Mouse (Mus musculus) heart, embryonic 12.5 days (tissue): ENCODE measurements around the gene Egfl8. TPM values are rescaled to one million over a fixed set of nuclear protein-coding genes. Genes with fewer than 3 reads are reported as not detected.

Experiments
- ATAC-seq: fragments of 200-750 bp; cut with Nextera tagmentation; 2 replicates; pipeline ENCODE4 v1.8.0; 2017; ENCODE audit warnings: moderate TSS enrichment, moderate library complexity; ENCODE audit not compliant: insufficient number of reproducible peaks, low FRiP score
- H3K27ac ChIP-seq: fragments of 300-500 bp; sonication (generic); 2 replicates; pipeline ENCODE4 v1.5.1; 2016; ENCODE audit warnings: mild to moderate bottlenecking, moderate library complexity; ENCODE audit not compliant: poor library complexity, severe bottlenecking
- H3K27me3 ChIP-seq: fragments of 300-500 bp; sonication (generic); replicated peaks from 2 replicates; pipeline ENCODE4 v1.6.1; 2016; ENCODE audit warnings: mild to moderate bottlenecking, moderate library complexity
- H3K36me3 ChIP-seq: fragments of 300-500 bp; sonication (generic); 2 replicates; pipeline ENCODE4 v1.6.1; 2016; ENCODE audit warnings: mild to moderate bottlenecking, moderate library complexity
- H3K4me1 ChIP-seq: fragments of 300-500 bp; sonication (generic); replicated peaks from 2 replicates; pipeline ENCODE4 v1.6.1; 2016; ENCODE audit warnings: mild to moderate bottlenecking
- H3K4me2 ChIP-seq: fragments of 300-500 bp; sonication (generic); 2 replicates; pipeline ENCODE4 v1.6.1; 2016; ENCODE audit warnings: mild to moderate bottlenecking, moderate library complexity
- H3K4me3 ChIP-seq: fragments of 300-500 bp; sonication (generic); 2 replicates; pipeline ENCODE4 v1.5.1; 2016; ENCODE audit warnings: mild to moderate bottlenecking
- H3K9ac ChIP-seq: fragments of 300-500 bp; sonication (generic); 2 replicates; pipeline ENCODE4 v1.6.1; 2016; ENCODE audit warnings: mild to moderate bottlenecking, moderate library complexity
- H3K9me3 ChIP-seq: fragments of 300-500 bp; sonication (generic); replicated peaks from 2 replicates; pipeline ENCODE4 v1.6.1; 2016; ENCODE audit warnings: mild to moderate bottlenecking, moderate library complexity
- WGBS: fragments of 180-500 bp; shearing (Covaris S2); methylation state at CpG from one replicate; pipeline ENCODE4 v1.1.7; 2016; 5-methylcytosine and 5-hydroxymethylcytosine counted together
- polyA plus RNA-seq: library from polyadenylated mRNA; unstranded; fragments of >200 nt; fragmentation: Nextera tagmentation; extraction: Ambion mirVana; gene quantifications from 2 replicates; pipeline ENCODE4 v1.2.1, GENCODE M21; 2016

Gene Egfl8
- polyA plus RNA-seq, 1 experiment from 2014 or later, result 0.57 TPM

- H3K36me3 ChIP-seq, result peaks cover 27% of the 10 kb centered on the region
- H3K4me2 ChIP-seq, result peak overlapping the region; percentile 76
- H3K9me3 ChIP-seq, result no peaks in the 10 kb centered on the region
- peak; percentile 1; the same call in 1 of the 2 replicates for ATAC-seq
- H3K4me3 ChIP-seq, result peak overlapping the region; percentile 83
- H3K27ac ChIP-seq, result peak overlapping the region; percentile 97
- 3% methylated on average over 30 of the region's 32 CpGs for WGBS
- H3K9ac ChIP-seq, result peak overlapping the region; percentile 98
- peaks cover 77% of the 10 kb centered on the region for H3K4me1 ChIP-seq
- no peaks in the 10 kb centered on the region for H3K27me3 ChIP-seq
Observed at GRCm38 (mm10) chr17:34592581-34593549, 22.9 kb downstream of the Egfl8 start.

- peaks cover 70% of the 10 kb centered on the region for H3K4me1 ChIP-seq
- peak overlapping the region; percentile 83 for H3K4me3 ChIP-seq
- 2% methylated on average over 21 of the region's 35 CpGs for WGBS
- peak; percentile 76 for ATAC-seq
- H3K27ac ChIP-seq, result peak overlapping the region; percentile 97
- peaks cover 27% of the 10 kb centered on the region for H3K36me3 ChIP-seq
- H3K9me3 ChIP-seq, result no peaks in the 10 kb centered on the region
- H3K9ac ChIP-seq, result peak overlapping the region; percentile 98
- H3K27me3 ChIP-seq, result no peaks in the 10 kb centered on the region
- peak overlapping the region; percentile 76 for H3K4me2 ChIP-seq
Observed at GRCm38 (mm10) chr17:34591994-34592375, 23.8 kb downstream of the Egfl8 start.

- H3K4me2 ChIP-seq, result peak within 1 kb of the TSS; percentile 76
- peaks cover 68% of the 10 kb centered on the region for H3K4me1 ChIP-seq
- peak; percentile 3; the same call in 1 of the 2 replicates for ATAC-seq
- peak within 1 kb of the TSS; percentile 97 for H3K27ac ChIP-seq
- no peaks in the 10 kb centered on the region for H3K27me3 ChIP-seq
- 5% methylated on average over 21 of the region's 21 CpGs for WGBS
- peaks cover 27% of the 10 kb centered on the region for H3K36me3 ChIP-seq
- peak within 1 kb of the TSS; percentile 98 for H3K9ac ChIP-seq
- no peaks in the 10 kb centered on the region for H3K9me3 ChIP-seq
- peak within 1 kb of the TSS; percentile 83 for H3K4me3 ChIP-seq
Observed at GRCm38 (mm10) chr17:34591029-34591993, 24.5 kb downstream of the Egfl8 start, which contains the start of gene Pbx2. Pbx2 (plus strand) TSS chr17:34591266.

- 57% methylated on average over 15 of the region's 15 CpGs for WGBS
- Histone ChIP-seq H3K9me3 (no peaks in the 10 kb centered on the region), H3K27ac (peak overlapping the region; percentile 97), H3K27me3 (no peaks in the 10 kb centered on the region), H3K4me2 (peak overlapping the region; percentile 76), H3K9ac (peak overlapping the region; percentile 98; the same call in 1 of the 2 replicates), H3K4me3 (peak overlapping the region; percentile 14; the same call in 1 of the 2 replicates), H3K36me3 (peaks cover 18% of the 10 kb centered on the region), H3K4me1 (peaks cover 70% of the 10 kb centered on the region)
- no peak for ATAC-seq
Observed at GRCm38 (mm10) chr17:34590154-34590987, 25.4 kb downstream of the Egfl8 start.

- Histone ChIP-seq H3K4me3 (peak within 1 kb of the TSS; percentile 14; the same call in 1 of the 2 replicates), H3K4me2 (peak within 1 kb of the TSS; percentile 76), H3K27me3 (no peaks in the 10 kb centered on the region), H3K27ac (peak within 1 kb of the TSS; percentile 97), H3K9ac (peak within 1 kb of the TSS; percentile 98; the same call in 1 of the 2 replicates), H3K9me3 (no peaks in the 10 kb centered on the region), H3K36me3 (peaks cover 11% of the 10 kb centered on the region), H3K4me1 (peaks cover 64% of the 10 kb centered on the region)
- ATAC-seq, result no peak
- 19% methylated on average over 7 of the region's 7 CpGs for WGBS
Observed at GRCm38 (mm10) chr17:34589681-34590101, 26.1 kb downstream of the Egfl8 start, which contains the start of gene Gpsm3. Gpsm3 (plus strand) TSS chr17:34589806.

- WGBS, result 31% methylated on average over 7 of the region's 7 CpGs
- Histone ChIP-seq H3K9ac (peak overlapping the region; percentile 44; the same call in 1 of the 2 replicates), H3K4me3 (no peak overlapping the region), H3K36me3 (peaks cover 6% of the 10 kb centered on the region), H3K27me3 (no peaks in the 10 kb centered on the region), H3K9me3 (no peaks in the 10 kb centered on the region), H3K4me1 (peaks cover 60% of the 10 kb centered on the region), H3K27ac (peak overlapping the region; percentile 49), H3K4me2 (peak overlapping the region; percentile 76)
- no peak for ATAC-seq
Observed at GRCm38 (mm10) chr17:34589206-34589605, 26.6 kb downstream of the Egfl8 start.

GRCm38 (mm10) chr17:34588767-34589166 lies 27.0 kb downstream of the Egfl8 start:
- 63% methylated on average over 3 of the region's 3 CpGs for WGBS
- H3K9me3 ChIP-seq, result no peaks in the 10 kb centered on the region
- H3K27ac ChIP-seq, result peak overlapping the region; percentile 49
- no peak overlapping the region for H3K4me3 ChIP-seq
- H3K36me3 ChIP-seq, result peaks cover 2% of the 10 kb centered on the region
- H3K4me1 ChIP-seq, result peaks cover 56% of the 10 kb centered on the region
- no peak for ATAC-seq
- H3K9ac ChIP-seq, result no peak overlapping the region
- H3K27me3 ChIP-seq, result no peaks in the 10 kb centered on the region
- H3K4me2 ChIP-seq, result peak overlapping the region; percentile 76

GRCm38 (mm10) chr17:34587814-34588213 lies 28.0 kb downstream of the Egfl8 start:
- H3K4me3 ChIP-seq, result peak overlapping the region; percentile 78
- H3K4me2 ChIP-seq, result peak overlapping the region; percentile 97
- H3K36me3 ChIP-seq, result no peaks in the 10 kb centered on the region
- ATAC-seq, result no peak
- peak overlapping the region; percentile 93 for H3K9ac ChIP-seq
- H3K27me3 ChIP-seq, result no peaks in the 10 kb centered on the region
- H3K27ac ChIP-seq, result peak overlapping the region; percentile 94
- H3K9me3 ChIP-seq, result no peaks in the 10 kb centered on the region
- peaks cover 46% of the 10 kb centered on the region for H3K4me1 ChIP-seq
- 2% methylated on average over 19 of the region's 19 CpGs for WGBS

- Histone ChIP-seq H3K9me3 (no peaks in the 10 kb centered on the region), H3K27ac (peak overlapping the region; percentile 94), H3K4me2 (peak overlapping the region; percentile 97), H3K36me3 (no peaks in the 10 kb centered on the region), H3K4me1 (peaks cover 46% of the 10 kb centered on the region), H3K4me3 (peak overlapping the region; percentile 78), H3K9ac (peak overlapping the region; percentile 93), H3K27me3 (no peaks in the 10 kb centered on the region)
- ATAC-seq, result peak; percentile 86
- under 1% methylated on average over 50 of the region's 50 CpGs for WGBS
Observed at GRCm38 (mm10) chr17:34587423-34587811, 28.4 kb downstream of the Egfl8 start.
